Mouse (Mus musculus): ENCODE results near the gene Armc9. TPM values are rescaled to one million over a fixed set of nuclear protein-coding genes. Genes with fewer than 3 reads are reported as not detected.

Gene Armc9
- total RNA-seq (2017), result 6.0 and 8.7 TPM in 2 replicates

DNA sequence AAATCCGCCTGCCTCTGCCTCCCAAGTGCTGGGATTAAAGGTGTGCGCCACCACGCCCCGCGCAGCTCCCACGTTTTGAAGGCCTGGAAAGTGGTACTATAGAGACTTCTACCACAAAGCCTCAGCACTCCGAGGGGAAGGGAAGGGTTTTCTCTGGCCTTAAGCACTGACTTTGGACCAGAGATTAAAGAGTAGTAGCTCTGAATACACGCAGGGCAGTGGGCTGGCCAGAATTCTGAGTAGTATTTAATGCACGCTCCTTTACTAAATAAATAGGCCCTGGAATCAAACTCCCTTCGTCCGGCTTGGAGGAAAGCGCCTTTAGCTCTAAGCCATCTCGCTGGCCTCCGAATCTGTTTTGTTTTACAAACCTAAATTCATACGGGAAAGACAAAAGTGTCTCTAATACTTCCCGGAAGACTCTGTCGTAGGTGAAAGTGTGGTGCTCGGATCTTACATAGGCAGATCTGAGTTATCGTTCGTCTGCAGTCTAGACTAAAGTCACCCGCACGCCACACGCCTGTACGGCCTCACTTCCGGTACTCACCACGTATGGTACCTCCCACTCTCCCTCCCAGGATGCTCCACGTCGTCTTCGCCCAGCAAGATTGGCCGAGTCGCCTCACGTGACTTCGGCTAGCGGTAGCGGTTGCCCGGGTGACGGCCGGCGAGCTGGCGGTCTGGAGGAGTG lies at the start of gene Armc9:
Gene Armc9 (plus strand): TSS at position 648 of the 691 bp plus-strand sequence.
- ATAC-seq (ENCODE audit: extremely low read depth, insufficient number of reproducible peaks, low FRiP score, poor library complexity, severe bottlenecking), result peak; percentile 100

DNA sequence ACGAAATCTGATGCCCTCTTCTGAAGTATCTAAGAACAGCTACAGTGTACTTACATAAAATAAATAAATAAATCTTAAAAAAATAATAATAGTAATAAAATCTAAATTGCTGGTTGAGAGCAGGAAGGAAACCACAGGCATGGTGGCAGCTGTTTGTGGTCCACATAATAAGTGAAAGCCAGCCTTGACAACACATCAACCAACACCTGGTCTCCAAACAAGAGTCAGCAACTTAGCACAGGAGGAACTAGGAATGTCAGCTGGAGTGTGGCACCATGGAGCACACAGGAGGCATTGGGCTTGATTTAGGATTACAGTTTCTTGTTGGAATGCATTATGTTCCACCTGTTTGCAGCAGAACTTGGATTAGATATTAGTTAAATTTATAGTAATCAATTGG lies 49.5 kb upstream of the Armc9 start:
- ATAC-seq (ENCODE audit: extremely low read depth, insufficient number of reproducible peaks, low FRiP score, poor library complexity, severe bottlenecking), result no peak

DNA sequence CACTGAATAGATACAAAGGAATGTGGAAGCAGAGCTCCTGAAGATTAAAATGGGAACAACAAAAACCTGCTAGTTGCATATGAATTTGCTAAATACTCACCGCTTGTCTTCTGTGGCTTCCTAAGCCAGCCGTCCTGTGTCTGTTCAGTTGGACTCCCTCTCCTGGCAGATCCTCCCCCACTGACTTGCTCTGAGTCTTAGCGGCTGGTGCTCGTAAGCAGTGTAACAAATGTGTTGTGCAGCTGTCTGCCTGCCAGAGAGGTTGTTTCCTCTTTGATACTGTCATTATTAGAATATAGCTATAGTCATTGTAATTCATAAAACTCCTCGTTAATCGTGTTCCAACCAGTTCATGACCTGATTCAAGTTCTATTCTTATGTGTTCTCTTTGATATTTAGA lies 42.8 kb upstream of the Armc9 start, which contains the start of gene Htr2b:
Gene Htr2b (minus strand): TSS at position 192 of the 400 bp plus-strand sequence.
- ATAC-seq (ENCODE audit: extremely low read depth, insufficient number of reproducible peaks, low FRiP score, poor library complexity, severe bottlenecking), result no peak

DNA sequence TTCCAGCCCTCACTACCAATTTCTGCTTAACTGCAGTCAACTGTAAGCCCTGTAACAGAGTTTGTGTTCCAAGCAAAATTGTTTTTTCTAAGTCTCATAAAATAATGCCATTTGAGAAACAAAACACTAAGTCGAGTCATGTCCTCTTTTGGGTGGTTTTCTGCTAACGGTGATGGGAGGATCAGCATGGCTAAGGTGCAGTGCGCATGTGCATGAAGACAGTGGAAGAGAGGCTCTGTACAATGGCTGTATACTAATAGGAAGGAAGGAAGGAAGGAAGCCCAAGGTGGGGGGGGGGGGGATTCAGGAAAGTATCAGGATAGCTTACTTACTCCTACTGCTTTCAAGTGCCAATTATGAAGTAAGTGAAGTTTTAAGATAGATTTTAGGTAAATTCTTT lies 40.4 kb upstream of the Armc9 start:
- no peak for ATAC-seq (ENCODE audit: extremely low read depth, insufficient number of reproducible peaks, low FRiP score, poor library complexity, severe bottlenecking)

DNA sequence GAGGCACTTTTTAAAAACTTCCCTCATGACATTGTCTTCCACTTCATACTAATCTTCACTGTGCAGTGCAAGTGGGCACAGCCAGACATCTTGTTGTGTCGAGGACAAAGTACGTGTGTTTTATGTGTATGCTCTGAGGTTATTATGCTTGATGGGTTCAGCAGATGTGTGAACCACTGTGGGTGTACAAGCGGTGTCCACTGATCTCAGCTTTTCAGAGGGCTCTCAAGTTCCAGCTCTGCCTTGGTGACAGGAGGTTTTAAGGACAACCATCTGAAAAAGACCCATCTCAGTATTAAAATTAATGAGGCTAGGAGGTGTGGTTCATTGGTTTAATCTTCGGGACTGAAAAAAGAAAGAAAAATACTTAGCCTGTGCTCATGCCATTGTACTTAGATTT lies 35.0 kb upstream of the Armc9 start:
- ATAC-seq (ENCODE audit: extremely low read depth, insufficient number of reproducible peaks, low FRiP score, poor library complexity, severe bottlenecking), result no peak

DNA sequence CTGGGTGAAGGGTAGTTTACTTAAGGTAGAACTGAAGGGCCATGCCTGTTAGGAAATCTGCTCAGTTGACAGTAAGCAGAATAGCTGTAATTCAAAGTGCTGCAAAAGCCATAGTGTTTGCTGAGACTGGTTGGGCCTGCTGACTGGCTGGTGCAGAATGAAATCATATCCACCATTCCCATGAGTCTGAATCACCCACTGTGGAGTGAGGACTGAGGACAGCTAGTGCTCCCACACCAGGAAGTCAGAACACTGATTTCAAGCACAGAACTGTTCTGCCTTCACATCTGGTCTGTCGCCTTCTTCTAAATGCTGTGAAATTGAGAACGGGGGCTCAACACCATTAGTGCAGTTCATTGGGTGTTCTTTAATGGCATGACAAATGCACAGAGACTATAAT lies 28.5 kb upstream of the Armc9 start:
- ATAC-seq (ENCODE audit: extremely low read depth, insufficient number of reproducible peaks, low FRiP score, poor library complexity, severe bottlenecking), result no peak

DNA sequence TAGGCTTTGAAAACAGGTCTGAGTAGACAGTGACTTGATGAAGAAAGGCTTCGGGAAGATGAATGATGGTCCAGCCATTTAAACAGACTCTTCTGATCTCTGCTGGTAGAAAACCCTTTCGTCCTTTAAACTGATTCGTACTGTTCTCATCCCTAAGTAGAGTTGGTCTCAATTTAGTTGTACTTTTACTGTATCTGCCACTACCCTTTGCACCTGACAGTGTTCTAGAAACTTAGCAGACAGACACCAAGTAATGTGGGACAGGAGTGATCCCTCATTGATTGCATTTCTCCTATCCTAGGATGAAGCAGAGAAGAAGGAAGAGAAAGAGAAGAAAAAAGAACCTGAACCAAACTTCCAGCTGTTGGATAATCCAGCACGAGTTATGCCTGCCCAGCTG lies 21.2 kb upstream of the Armc9 start, which contains the start of gene Gm21972:
Gene Gm21972 (plus strand): TSS at position 301 of the 400 bp plus-strand sequence.
- ATAC-seq (ENCODE audit: extremely low read depth, insufficient number of reproducible peaks, low FRiP score, poor library complexity, severe bottlenecking), result no peak

DNA sequence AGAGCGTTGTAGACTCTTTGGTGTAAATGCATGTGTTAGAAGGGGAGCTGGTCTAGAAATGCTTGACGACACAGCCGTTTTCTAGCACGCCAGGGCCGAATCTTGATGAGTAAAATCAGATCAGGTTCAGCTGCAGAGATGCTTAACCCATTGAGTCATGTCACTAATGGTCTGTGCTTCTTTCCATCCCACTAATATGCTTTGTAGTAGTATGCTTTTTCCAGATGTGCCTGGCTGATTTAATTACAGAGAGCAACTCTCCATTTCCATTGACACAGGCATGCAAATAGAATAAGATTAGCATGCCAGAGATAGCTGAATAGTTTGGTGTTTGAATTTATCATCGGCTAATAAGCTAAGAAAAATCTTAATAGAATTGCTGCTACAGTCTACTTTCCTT lies 19.3 kb upstream of the Armc9 start:
- ATAC-seq (ENCODE audit: extremely low read depth, insufficient number of reproducible peaks, low FRiP score, poor library complexity, severe bottlenecking), result no peak

DNA sequence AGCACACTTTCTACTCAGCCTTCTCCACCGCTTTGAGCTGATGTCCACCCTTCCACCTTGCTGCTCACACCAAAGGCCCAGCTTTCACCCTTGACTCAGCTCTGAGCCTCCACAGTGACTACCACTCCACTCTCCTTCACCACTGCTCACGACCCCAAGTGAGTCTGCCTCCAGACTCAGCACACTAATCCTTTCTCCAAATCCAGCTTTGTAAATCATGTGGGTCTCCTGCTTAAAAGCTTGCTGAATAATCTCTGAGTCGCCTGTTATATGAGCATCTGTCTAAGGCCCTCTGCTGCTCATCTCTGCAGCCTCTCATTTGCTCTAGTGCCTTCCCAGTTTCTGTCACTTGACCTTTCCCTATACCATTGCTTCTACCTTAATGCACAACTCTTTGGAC lies 13.5 kb upstream of the Armc9 start:
- ATAC-seq (ENCODE audit: extremely low read depth, insufficient number of reproducible peaks, low FRiP score, poor library complexity, severe bottlenecking), result no peak

DNA sequence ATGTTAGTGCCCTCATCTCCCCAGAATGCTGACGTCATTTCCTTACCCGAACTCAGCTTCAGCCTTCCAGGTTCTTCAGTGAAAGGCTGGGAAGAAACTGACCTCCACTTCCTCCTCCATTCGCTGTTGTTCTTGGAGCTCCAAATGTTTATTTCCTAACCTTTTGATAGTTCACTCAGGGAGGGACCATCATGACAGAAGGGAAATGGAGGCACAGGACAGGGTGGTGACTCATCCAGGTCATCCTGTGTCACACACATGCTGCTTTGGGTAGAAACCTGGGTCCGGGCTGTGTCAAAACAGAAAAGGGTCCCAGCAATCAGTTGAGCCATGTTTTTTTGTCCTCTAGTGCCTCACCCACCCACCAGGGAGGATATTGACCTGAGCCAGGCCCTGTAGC lies 11.4 kb upstream of the Armc9 start:
- no peak for ATAC-seq (ENCODE audit: extremely low read depth, insufficient number of reproducible peaks, low FRiP score, poor library complexity, severe bottlenecking)

DNA sequence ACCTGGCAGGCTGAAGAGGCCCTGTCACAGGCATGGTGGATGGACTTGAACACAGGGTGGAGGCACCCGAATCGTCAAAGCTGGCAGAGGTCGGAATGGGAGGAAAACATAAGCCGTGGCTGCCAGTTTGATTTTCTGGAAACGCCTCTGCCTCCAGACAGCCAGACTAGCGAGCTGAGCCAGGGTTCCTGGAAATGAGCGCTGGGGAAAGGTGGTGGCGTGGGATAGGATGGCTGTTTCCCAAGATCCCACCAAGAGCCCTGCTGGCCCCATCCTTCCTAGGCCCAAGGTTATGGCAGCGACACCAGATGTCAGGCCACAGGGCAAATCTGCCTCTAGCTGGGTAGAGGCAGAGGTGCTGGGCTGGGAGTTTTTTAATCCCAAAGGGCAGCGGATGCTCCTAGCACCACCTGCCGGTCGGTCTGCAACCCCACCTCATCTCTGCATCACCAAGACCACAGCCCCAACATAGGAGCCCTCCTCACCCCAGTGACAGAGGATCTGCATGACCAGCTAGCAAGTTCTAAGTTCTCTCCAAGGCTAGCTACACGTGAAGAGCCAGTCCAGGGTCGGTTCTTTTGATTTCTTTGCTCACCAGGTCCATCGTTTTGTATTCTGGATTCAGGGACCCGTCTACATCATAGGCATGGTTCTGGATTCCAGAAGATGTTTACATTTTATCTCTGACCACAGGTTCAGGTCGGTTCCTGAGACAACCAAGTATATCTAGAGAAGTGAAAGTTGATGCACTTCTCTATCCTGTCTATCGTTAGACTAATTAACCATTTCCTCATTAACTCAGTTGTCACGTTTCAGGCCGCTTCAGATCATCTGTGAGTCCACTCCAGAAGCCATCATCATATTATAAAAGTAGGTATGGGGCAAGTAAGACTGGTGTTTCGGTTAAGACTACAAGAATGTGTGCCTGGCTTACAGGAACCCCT lies 10.3 kb upstream of the Armc9 start:
- peak; percentile 43; the same call in 1 of the 2 replicates for ATAC-seq (ENCODE audit: extremely low read depth, insufficient number of reproducible peaks, low FRiP score, poor library complexity, severe bottlenecking)

DNA sequence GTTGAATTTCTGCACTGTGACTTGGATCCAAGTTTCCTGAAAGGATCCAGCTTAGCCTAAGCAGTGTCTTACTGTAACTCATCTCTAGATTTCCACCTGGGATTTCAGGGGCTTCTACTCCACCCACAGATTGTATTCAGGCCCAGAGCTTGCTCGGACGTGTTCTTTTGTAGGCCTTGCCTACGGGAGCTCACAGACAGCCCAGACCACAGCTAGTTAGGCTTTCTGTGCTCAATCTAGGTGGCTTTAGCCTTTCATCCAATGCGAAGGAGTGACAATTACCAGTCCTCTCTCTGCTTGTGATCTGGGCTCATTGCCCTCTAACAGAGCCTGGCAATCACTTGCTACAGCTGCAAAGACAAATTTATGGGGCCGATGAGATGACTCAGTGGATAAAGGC lies 8.3 kb upstream of the Armc9 start:
- ATAC-seq (ENCODE audit: extremely low read depth, insufficient number of reproducible peaks, low FRiP score, poor library complexity, severe bottlenecking), result no peak

DNA sequence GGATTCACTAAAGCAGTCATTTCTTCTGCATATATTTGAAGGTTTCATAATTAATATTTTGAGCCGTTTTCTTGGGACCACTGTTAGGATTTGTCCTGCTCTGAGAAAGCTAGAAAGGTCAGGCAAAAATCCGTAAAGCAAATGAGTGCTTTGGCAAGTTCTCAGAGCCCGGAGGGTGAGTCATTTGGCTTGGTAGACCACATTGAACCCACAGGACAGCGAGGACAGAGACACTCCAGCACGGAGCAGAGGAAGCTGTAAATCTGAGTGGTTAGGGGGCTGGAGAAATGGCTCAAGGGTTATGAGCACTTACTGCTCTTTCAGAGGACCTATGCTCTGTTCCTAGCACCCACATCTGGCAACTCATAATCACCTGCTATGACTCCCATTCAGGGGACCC lies 7.0 kb upstream of the Armc9 start:
- ATAC-seq (ENCODE audit: extremely low read depth, insufficient number of reproducible peaks, low FRiP score, poor library complexity, severe bottlenecking), result no peak

DNA sequence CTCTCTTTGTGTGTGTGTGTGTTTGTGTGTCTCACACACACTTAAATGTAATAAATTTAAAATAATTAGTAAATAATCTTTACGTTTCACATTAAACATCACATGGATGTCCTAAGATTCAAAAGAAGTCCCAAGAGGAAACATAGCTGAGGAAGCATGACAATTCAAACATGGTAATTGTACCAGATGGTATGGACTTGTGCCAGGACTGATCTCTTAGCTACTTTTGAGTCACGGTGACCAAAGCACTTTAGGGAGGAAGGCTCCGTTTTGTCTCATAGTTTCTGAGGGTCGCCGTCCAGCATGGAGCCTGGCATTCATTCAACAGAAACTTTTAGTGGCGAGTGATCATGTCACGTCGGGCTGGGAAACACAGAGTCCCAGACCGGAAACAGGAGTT lies 6.4 kb upstream of the Armc9 start:
- no peak for ATAC-seq (ENCODE audit: extremely low read depth, insufficient number of reproducible peaks, low FRiP score, poor library complexity, severe bottlenecking)

DNA sequence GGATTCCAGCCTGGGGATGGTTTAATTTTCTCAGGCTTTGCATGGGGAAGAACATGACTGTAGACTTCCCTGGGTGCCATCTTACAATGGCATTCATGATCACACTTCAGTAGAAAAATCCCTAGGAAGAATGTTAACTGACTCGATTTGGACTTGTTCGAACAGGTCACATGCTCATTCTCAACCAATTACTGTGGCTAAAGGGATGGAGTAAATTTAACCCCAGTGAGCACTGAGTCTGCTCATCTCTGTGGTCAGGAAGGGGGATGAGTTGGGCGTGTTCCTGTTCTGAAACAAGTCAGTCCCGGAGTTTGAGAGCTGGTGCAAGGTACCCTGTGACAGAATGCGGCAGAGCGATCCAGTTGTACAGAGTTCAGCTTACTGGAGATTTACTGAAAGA lies 3.7 kb upstream of the Armc9 start:
- ATAC-seq (ENCODE audit: extremely low read depth, insufficient number of reproducible peaks, low FRiP score, poor library complexity, severe bottlenecking), result no peak

DNA sequence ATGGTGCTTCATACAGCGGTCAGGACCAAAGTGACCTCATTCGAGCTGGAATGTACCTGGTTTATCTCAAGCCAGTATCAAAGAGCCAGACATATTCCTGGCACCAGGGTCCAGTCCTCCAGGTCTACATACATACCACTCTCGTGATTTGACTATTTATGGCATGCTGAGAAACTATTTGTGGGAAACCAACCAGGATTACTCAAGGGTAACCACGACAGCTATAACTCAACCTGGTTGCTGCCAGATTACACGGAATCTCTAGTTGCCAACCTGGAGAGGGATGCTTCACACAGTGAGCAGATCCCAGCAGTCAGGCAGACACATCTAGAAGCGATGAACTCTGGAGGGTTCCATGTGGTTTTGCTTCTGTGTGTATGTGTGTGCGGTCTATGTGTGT lies 3.2 kb upstream of the Armc9 start:
- ATAC-seq (ENCODE audit: extremely low read depth, insufficient number of reproducible peaks, low FRiP score, poor library complexity, severe bottlenecking), result no peak

DNA sequence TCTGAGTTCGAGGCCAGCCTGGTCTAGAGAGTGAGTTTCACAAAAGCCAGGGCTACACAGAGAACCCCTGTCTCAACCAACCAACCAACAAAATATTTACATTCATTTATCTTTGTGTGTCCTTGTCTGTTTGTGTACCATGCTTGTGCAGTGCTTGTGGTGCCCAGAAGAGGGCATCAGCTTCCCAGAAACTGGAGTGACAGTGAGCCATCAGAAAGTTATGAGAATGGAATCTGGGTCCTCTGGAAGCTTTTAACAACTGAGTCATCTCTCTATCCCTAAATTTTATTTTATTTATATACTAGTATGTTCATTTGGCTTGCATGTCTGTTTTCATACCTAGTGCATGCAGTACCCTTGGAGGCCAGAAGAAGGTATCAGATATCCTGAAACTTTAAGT lies 2.0 kb upstream of the Armc9 start:
- no peak for ATAC-seq (ENCODE audit: extremely low read depth, insufficient number of reproducible peaks, low FRiP score, poor library complexity, severe bottlenecking)

DNA sequence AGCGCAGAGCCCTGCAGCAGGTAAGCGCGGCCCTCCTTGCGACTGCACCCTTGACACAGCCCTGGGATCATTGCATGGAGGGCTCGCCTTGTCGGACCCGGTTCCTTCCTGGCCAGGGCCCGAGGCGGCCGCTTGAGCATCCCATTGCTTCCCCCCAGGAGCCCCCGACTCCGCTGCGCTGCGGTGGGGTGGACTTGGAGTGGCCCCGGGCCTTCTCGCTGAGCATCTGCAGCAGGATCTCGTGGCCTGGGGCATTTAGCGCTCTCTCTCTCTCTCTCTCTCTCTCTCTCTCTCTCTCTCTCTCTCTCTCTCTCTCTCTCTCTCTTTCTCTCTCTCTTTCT lies 214 bp downstream of the Armc9 start:
- no peak for ATAC-seq (ENCODE audit: extremely low read depth, insufficient number of reproducible peaks, low FRiP score, poor library complexity, severe bottlenecking)

DNA sequence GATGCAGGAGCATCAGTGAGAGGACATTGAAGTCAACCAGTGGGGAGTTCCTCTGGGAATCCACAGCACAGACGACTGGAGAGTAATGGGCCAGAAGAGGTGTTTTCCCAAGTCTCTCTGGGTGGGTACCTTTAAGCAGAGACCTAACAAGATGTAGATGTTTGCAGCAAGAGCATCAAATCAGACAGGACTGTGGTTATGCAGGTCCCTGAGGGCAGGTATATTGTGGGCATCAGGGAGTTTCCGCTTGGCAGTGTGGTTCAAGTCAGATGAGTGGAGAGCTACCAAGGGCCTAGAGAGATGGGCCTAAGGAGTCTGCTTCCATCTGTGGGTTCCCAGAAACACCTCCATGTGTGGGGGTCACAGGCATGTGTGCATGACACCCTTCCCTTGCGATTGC lies 1.5 kb downstream of the Armc9 start:
- ATAC-seq (ENCODE audit: extremely low read depth, insufficient number of reproducible peaks, low FRiP score, poor library complexity, severe bottlenecking), result no peak

DNA sequence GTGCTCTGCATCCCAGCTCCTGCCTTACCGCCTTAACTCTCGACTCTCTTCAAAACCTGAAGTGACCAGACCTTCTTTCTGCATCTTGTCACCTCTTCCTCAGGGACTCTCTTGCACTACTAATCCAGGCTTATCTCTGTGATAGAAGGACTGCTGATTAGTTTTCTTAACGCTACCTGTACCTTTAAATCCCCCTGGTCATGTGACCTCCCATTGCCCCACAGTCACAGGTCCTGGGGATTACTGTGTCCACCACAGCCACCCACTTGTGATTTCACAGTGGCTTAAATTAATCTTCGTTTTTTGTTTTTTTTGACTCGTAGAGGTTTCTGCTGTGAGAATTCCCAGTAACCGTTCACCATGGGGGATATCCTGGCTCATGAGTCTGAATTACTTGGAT lies 2.0 kb downstream of the Armc9 start:
- ATAC-seq (ENCODE audit: extremely low read depth, insufficient number of reproducible peaks, low FRiP score, poor library complexity, severe bottlenecking), result no peak

Data from neutrophil, adult 5-6 weeks (primary cell).